Mouse (Mus musculus) embryonic facial prominence, embryonic 14.5 days (tissue): ENCODE results near the gene Cmtm3. TPM values are rescaled to one million over a fixed set of nuclear protein-coding genes. Genes with fewer than 3 reads are reported as not detected.

ENCODE experiments used
- ATAC-seq: fragments of 200-750 bp; cut with Nextera tagmentation; 2 replicates; pipeline ENCODE4 v1.8.0; 2017; ENCODE audit warnings: low read depth, moderate number of reproducible peaks, moderate TSS enrichment
- DNase-seq: peaks from one replicate; pipeline ENCODE4 v3.0.0-alpha.2; 2015; ENCODE audit warnings: low spot score
- H3K27ac ChIP-seq: fragments of 300-500 bp; sonication (generic); replicated peaks from 2 replicates; pipeline ENCODE4 v1.5.1; 2014; ENCODE audit warnings: low read depth, mild to moderate bottlenecking, low read length, moderate library complexity
- H3K27me3 ChIP-seq: fragments of 300-500 bp; sonication (generic); replicated peaks from 2 replicates; pipeline ENCODE4 v1.6.1; 2014; ENCODE audit warnings: low read length; ENCODE audit not compliant: control insufficient read depth, insufficient read depth
- H3K36me3 ChIP-seq: fragments of 300-500 bp; sonication (generic); 2 replicates; pipeline ENCODE4 v1.6.1; 2014; ENCODE audit warnings: low read length, mixed read lengths; ENCODE audit not compliant: control insufficient read depth, insufficient read depth
- H3K4me1 ChIP-seq: fragments of 300-500 bp; sonication (generic); 2 replicates; pipeline ENCODE4 v1.6.1; 2014; ENCODE audit warnings: antibody characterized with exemption, low read length; ENCODE audit not compliant: control insufficient read depth, insufficient read depth
- H3K4me2 ChIP-seq: fragments of 300-500 bp; sonication (generic); 2 replicates; pipeline ENCODE4 v1.6.1; 2014; ENCODE audit warnings: low read depth, mild to moderate bottlenecking, low read length, moderate library complexity, mixed read lengths
- H3K4me3 ChIP-seq: fragments of 300-500 bp; sonication (generic); 2 replicates; pipeline ENCODE4 v1.5.1; 2014; ENCODE audit warnings: low read depth, mild to moderate bottlenecking, low read length
- H3K9ac ChIP-seq: fragments of 300-500 bp; sonication (generic); 2 replicates; pipeline ENCODE4 v1.6.1; 2014; ENCODE audit warnings: low read depth, mild to moderate bottlenecking, low read length, moderate library complexity, mixed read lengths
- H3K9me3 ChIP-seq: fragments of 300-500 bp; sonication (generic); 2 replicates; pipeline ENCODE4 v1.6.1; 2016; ENCODE audit warnings: low read length; ENCODE audit not compliant: control insufficient read depth
- WGBS: fragments of 180-500 bp; shearing (Covaris S2); extraction: QIAGEN DNeasy Blood & Tissue Kit; methylation state at CpG from one replicate; pipeline ENCODE4 v1.1.7; 2014; 5-methylcytosine and 5-hydroxymethylcytosine counted together
- polyA plus RNA-seq: library from polyadenylated mRNA; unstranded; fragments of >200 nt; fragmentation: Nextera tagmentation; extraction: Ambion mirVana; gene quantifications from 2 replicates; pipeline ENCODE4 v1.2.1, GENCODE M21; 2014

The Cmtm3 gene
- polyA plus RNA-seq, 1 experiment from 2014 or later = 168 TPM

GRCm38 (mm10) chr8:104339983-104340232 lies 698 bp downstream of the Cmtm3 start:
- ATAC-seq (no peak; the same call in 1 of the 2 replicates), DNase-seq (no peak)
- Histone ChIP-seq H3K4me2 (peak overlapping the region; percentile 84), H3K9me3 (no peaks in the 10 kb centered on the region), H3K9ac (peak overlapping the region; percentile 93), H3K27me3 (no peaks in the 10 kb centered on the region), H3K4me1 (peaks cover 11% of the 10 kb centered on the region; the same call in 1 of the 2 replicates), H3K4me3 (peak overlapping the region; percentile 65), H3K36me3 (0 out of 2 replicates have a peak, but pooled peaks cover 8% of the 10 kb centered on the region), H3K27ac (peak overlapping the region; percentile 89)
- 5% methylated on average over 6 of the region's 6 CpGs for WGBS

- H3K27me3 ChIP-seq = no peaks in the 10 kb centered on the region
- peak overlapping the region; percentile 65 for H3K4me3 ChIP-seq
- under 1% methylated on average over 43 of the region's 54 CpGs for WGBS
- peak overlapping the region; percentile 84 for H3K4me2 ChIP-seq
- peak overlapping the region; percentile 89 for H3K27ac ChIP-seq
- DNase-seq (peak; percentile 94), ATAC-seq (peak; percentile 83)
- no peaks in the 10 kb centered on the region for H3K9me3 ChIP-seq
- peaks cover 13% of the 10 kb centered on the region; the same call in 1 of the 2 replicates for H3K36me3 ChIP-seq
- peak overlapping the region; percentile 93 for H3K9ac ChIP-seq
- peaks cover 11% of the 10 kb centered on the region; the same call in 1 of the 2 replicates for H3K4me1 ChIP-seq
These were observed 1.3 kb downstream of the Cmtm3 start for GRCm38 (mm10) chr8:104340233-104341105.

GRCm38 (mm10) chr8:104341106-104341561 lies 1.9 kb downstream of the Cmtm3 start:
- DNase-seq = peak; percentile 93
- peak; percentile 69 for ATAC-seq
- peak overlapping the region; percentile 65 for H3K4me3 ChIP-seq
- H3K4me1 ChIP-seq = peaks cover 11% of the 10 kb centered on the region; the same call in 1 of the 2 replicates
- WGBS = under 1% methylated on average over 16 of the region's 24 CpGs
- no peaks in the 10 kb centered on the region for H3K27me3 ChIP-seq
- H3K27ac ChIP-seq = peak overlapping the region; percentile 89
- peak overlapping the region; percentile 84 for H3K4me2 ChIP-seq
- H3K36me3 ChIP-seq = peaks cover 14% of the 10 kb centered on the region; the same call in 1 of the 2 replicates
- peak overlapping the region; percentile 93 for H3K9ac ChIP-seq
- no peaks in the 10 kb centered on the region for H3K9me3 ChIP-seq

- Histone ChIP-seq H3K4me1 (peaks cover 11% of the 10 kb centered on the region; the same call in 1 of the 2 replicates), H3K27me3 (no peaks in the 10 kb centered on the region), H3K36me3 (peaks cover 18% of the 10 kb centered on the region), H3K4me3 (peak overlapping the region; percentile 65), H3K9ac (peak overlapping the region; percentile 93; the same call in 1 of the 2 replicates), H3K27ac (peak overlapping the region; percentile 89), H3K9me3 (no peaks in the 10 kb centered on the region), H3K4me2 (peak overlapping the region; percentile 84)
- WGBS = 33% methylated on average over 6 of the region's 6 CpGs
- ATAC-seq (no peak), DNase-seq (no peak)
These were observed 2.5 kb downstream of the Cmtm3 start for GRCm38 (mm10) chr8:104341678-104342077.

GRCm38 (mm10) chr8:104342426-104342825 lies 3.2 kb downstream of the Cmtm3 start:
- H3K4me2 ChIP-seq = no peak overlapping the region
- H3K9me3 ChIP-seq = no peaks in the 10 kb centered on the region
- H3K36me3 ChIP-seq = peaks cover 25% of the 10 kb centered on the region
- no peak overlapping the region for H3K4me3 ChIP-seq
- ATAC-seq = no peak
- no peak overlapping the region for H3K27ac ChIP-seq
- no peak for DNase-seq
- no peak overlapping the region for H3K9ac ChIP-seq
- 79% methylated on average over 5 of the region's 5 CpGs for WGBS
- peaks cover 11% of the 10 kb centered on the region; the same call in 1 of the 2 replicates for H3K4me1 ChIP-seq
- no peaks in the 10 kb centered on the region for H3K27me3 ChIP-seq

GRCm38 (mm10) chr8:104343957-104344356 lies 4.7 kb downstream of the Cmtm3 start:
- Histone ChIP-seq H3K4me1 (peaks cover 11% of the 10 kb centered on the region; the same call in 1 of the 2 replicates), H3K4me2 (no peak overlapping the region), H3K27me3 (no peaks in the 10 kb centered on the region), H3K9me3 (no peaks in the 10 kb centered on the region), H3K4me3 (no peak overlapping the region), H3K36me3 (peaks cover 37% of the 10 kb centered on the region), H3K27ac (no peak overlapping the region), H3K9ac (no peak overlapping the region)
- DNase-seq = peak; percentile 90
- 10% methylated on average over 7 of the region's 7 CpGs for WGBS
- peak; percentile 36 for ATAC-seq

GRCm38 (mm10) chr8:104344622-104345021 lies 5.4 kb downstream of the Cmtm3 start:
- Histone ChIP-seq H3K4me1 (peaks cover 7% of the 10 kb centered on the region; the same call in 1 of the 2 replicates), H3K36me3 (peaks cover 37% of the 10 kb centered on the region), H3K4me3 (no peak overlapping the region), H3K27ac (no peak overlapping the region), H3K9me3 (no peaks in the 10 kb centered on the region), H3K9ac (no peak overlapping the region), H3K27me3 (no peaks in the 10 kb centered on the region), H3K4me2 (no peak overlapping the region)
- DNase-seq (no peak), ATAC-seq (no peak)
- 87% methylated on average over 4 of the region's 5 CpGs for WGBS

GRCm38 (mm10) chr8:104346706-104347105 lies 7.5 kb downstream of the Cmtm3 start:
- no peak for DNase-seq
- WGBS = 62% methylated on average over 11 of the region's 12 CpGs
- 0 out of 2 replicates have a peak, but pooled peaks cover 1% of the 10 kb centered on the region for H3K4me1 ChIP-seq
- peaks cover 37% of the 10 kb centered on the region for H3K36me3 ChIP-seq
- H3K27ac ChIP-seq = no peak overlapping the region
- H3K4me3 ChIP-seq = no peak overlapping the region
- H3K4me2 ChIP-seq = no peak overlapping the region
- H3K27me3 ChIP-seq = no peaks in the 10 kb centered on the region
- no peak for ATAC-seq
- no peaks in the 10 kb centered on the region for H3K9me3 ChIP-seq
- H3K9ac ChIP-seq = no peak overlapping the region
